Mouse (Mus musculus) ES-Bruce4 (cell line): ENCODE measurements around the gene Tmc6.

Source experiments
- CTCF ChIP-seq: IDR thresholded peaks from one replicate; pipeline ENCODE4 v1.8.1; 2011; ENCODE audit warnings: low read depth, low read length
- POLR2A ChIP-seq: IDR thresholded peaks from one replicate; pipeline ENCODE4 v1.8.1; 2011; ENCODE audit warnings: low read length; ENCODE audit not compliant: insufficient read depth

- TF ChIP-seq POLR2A (no peak), CTCF (peak; percentile 80)
These were observed 4.3 kb upstream of the Tmc6 start for GRCm38 (mm10) chr11:117786294-117786693.
